Mouse (Mus musculus) adrenal gland, adult 2 months (tissue): ENCODE data around the gene Ddx31. TPM values are rescaled to one million over a fixed set of nuclear protein-coding genes. Genes with fewer than 3 reads are reported as not detected.

Source experiments
- polyA plus RNA-seq: library from polyadenylated mRNA; depleted of rRNA; stranded (reverse); fragments of >200 nt; gene quantifications from 2 replicates; pipeline ENCODE4 v1.2.3, GENCODE M21; 2012; rRNA removed
- total RNA-seq, 2 experiments: library from RNA; stranded (reverse); gene quantifications; 2 replicates each; pipeline ENCODE4 v1.2.3; 2021

The Ddx31 gene
- total and polyA plus RNA-seq, 3 experiments: 6.3 to 10.6 (median 10.1) TPM

Other genes starting within 250 kb of the Ddx31 start
- gene Gfi1b, start 218.4 kb upstream of the Ddx31 start, total RNA-seq: not detected
- gene Gfi1b, start 218.4 kb upstream of the Ddx31 start, polyA plus RNA-seq: 0.15 and 0.22 TPM in 2 replicates
- 10 to 100 TPM; 17.8 to 19.3 TPM for gene Tsc1, start 199.2 kb upstream of the Ddx31 start, total RNA-seq
- 7.8 and 8.3 TPM in 2 replicates for gene Tsc1, start 199.2 kb upstream of the Ddx31 start, polyA plus RNA-seq
- under 1 TPM in 1 of 2 experiments, not detected in 1; 0.92 TPM for gene Spaca9, start 140.7 kb upstream of the Ddx31 start, total RNA-seq
- gene Spaca9, start 140.7 kb upstream of the Ddx31 start, polyA plus RNA-seq: 0.84 TPM in 1 of 2 replicates, not detected in the other
- under 1 TPM; 0.29 to 0.38 TPM for gene Ak8, start 140.2 kb upstream of the Ddx31 start, total RNA-seq
- 0.29 and 0.44 TPM in 2 replicates for gene Ak8, start 140.2 kb upstream of the Ddx31 start, polyA plus RNA-seq
- gene Gtf3c4, start within 50 bp of the Ddx31 start, total RNA-seq: 10 to 100 TPM; 27.5 to 29.6 TPM
- 5.9 and 9.6 TPM in 2 replicates for gene Gtf3c4, start within 50 bp of the Ddx31 start, polyA plus RNA-seq
- gene Barhl1, start 76.3 kb downstream of the Ddx31 start, total RNA-seq: not detected
- 0.16 and 0.28 TPM in 2 replicates for gene Barhl1, start 76.3 kb downstream of the Ddx31 start, polyA plus RNA-seq
- gene Cfap77, start 214.7 kb downstream of the Ddx31 start, total RNA-seq: under 1 TPM in 1 of 2 experiments, not detected in 1; 0.37 TPM
- gene Cfap77, start 214.7 kb downstream of the Ddx31 start, polyA plus RNA-seq: 0.16 TPM in 1 of 2 replicates, not detected in the other
- 10 to 100 TPM in 1 of 2 experiments, 1 to 10 TPM in 1; 9.8 to 12.5 TPM for gene Ttf1, start 219.9 kb downstream of the Ddx31 start, total RNA-seq
- gene Ttf1, start 219.9 kb downstream of the Ddx31 start, polyA plus RNA-seq: 2.7 and 3.0 TPM in 2 replicates